Mouse (Mus musculus) liver, postnatal 0 days (tissue): Measurements from ENCODE around the gene Ppif.

Source experiments
- CTCF ChIP-seq: sonication (generic); IDR thresholded peaks from 2 replicates; pipeline ENCODE4 v1.5.1; 2016; ENCODE audit warnings: antibody characterized with exemption, low read depth
- EP300 ChIP-seq: IDR thresholded peaks from 2 replicates; pipeline ENCODE4 v1.6.1; 2016; ENCODE audit warnings: antibody characterized with exemption, low read depth, mild to moderate bottlenecking

GRCm38 (mm10) chr14:25693888-25694568 lies at the start of gene Ppif:
- TF ChIP-seq CTCF (peak; percentile 100), EP300 (no peak)
